Mouse (Mus musculus): Measurements from ENCODE around the gene Opn1sw.

Gene Opn1sw

GRCm38 (mm10) chr6:29326961-29327360 lies 61.3 kb downstream of the Opn1sw start:
- DNase-seq, result no peak
